Mouse (Mus musculus): Measurements from ENCODE around the gene Mapk3. TPM values are rescaled to one million over a fixed set of nuclear protein-coding genes. Genes with fewer than 3 reads are reported as not detected.

Mapk3 gene
- polyA plus RNA-seq, 1 experiment from 2014 or later: 50.3 TPM

DNA sequence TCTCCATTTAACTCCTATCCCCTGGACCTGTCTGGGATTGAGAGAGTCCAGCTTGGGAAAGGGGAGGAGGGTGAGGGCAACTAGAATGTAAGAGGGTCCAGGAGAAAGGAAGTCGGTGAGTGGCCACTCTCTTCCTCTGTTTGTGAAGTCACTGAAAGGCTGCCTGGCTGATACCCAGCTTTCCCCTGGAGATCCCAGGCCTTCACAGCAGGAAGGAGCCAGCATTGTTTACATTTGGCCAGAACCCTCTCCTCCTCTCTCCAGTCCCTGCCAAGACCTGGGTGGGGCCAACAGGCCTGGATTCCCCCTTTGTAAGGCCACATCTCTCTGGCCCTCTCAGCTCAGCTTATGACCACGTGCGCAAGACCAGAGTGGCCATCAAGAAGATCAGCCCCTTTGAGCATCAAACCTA is 996 bp downstream of the Mapk3 start:
- no peaks in the 10 kb centered on the region for H3K27me3 ChIP-seq
- peaks cover 29% of the 10 kb centered on the region for H3K36me3 ChIP-seq
- ATAC-seq (ENCODE audit: low FRiP score, low read depth): 0 out of 2 replicates have a peak, but pooled peaks have one; percentile 13
- WGBS: 27% methylated on average over 3 of the region's 3 CpGs
- peak overlapping the region; percentile 93 for H3K4me2 ChIP-seq (replicated peaks)
- peak overlapping the region; percentile 85 for H3K9ac ChIP-seq
- peaks cover 36% of the 10 kb centered on the region for H3K4me1 ChIP-seq
- peak overlapping the region; percentile 69 for H3K27ac ChIP-seq
- H3K9me3 ChIP-seq: no peaks in the 10 kb centered on the region
- H3K4me3 ChIP-seq: peak overlapping the region; percentile 82

DNA sequence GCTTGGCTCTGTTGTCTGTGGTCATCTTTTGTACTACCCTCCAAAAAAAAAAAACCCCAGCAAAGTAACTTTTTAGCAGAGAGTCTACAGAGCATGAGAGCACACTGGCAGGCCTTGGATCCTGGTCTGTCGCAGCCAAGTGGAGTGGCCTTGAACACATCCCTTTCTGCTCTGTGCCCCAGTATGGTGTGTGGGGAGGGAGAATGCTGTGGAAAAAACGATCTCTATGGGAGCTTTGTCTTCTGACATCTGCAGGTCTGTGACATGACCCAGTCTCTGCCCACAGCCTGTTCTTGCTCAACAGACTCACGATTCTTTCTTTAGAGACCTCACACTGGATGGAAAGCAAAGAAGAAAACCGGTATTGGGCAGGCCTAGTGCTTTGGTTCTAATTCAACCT is 1.6 kb downstream of the Mapk3 start:
- 76% methylated on average over 4 of the region's 4 CpGs for WGBS
- Histone ChIP-seq H3K9ac (peak overlapping the region; percentile 85), H3K27me3 (no peaks in the 10 kb centered on the region), H3K36me3 (peaks cover 35% of the 10 kb centered on the region), H3K9me3 (no peaks in the 10 kb centered on the region), H3K4me1 (peaks cover 36% of the 10 kb centered on the region), H3K27ac (peak overlapping the region; percentile 69), H3K4me3 (peak overlapping the region; percentile 82), H3K4me2 (replicated peaks) (peak overlapping the region; percentile 93)
- no peak for ATAC-seq (ENCODE audit: low FRiP score, low read depth)

DNA sequence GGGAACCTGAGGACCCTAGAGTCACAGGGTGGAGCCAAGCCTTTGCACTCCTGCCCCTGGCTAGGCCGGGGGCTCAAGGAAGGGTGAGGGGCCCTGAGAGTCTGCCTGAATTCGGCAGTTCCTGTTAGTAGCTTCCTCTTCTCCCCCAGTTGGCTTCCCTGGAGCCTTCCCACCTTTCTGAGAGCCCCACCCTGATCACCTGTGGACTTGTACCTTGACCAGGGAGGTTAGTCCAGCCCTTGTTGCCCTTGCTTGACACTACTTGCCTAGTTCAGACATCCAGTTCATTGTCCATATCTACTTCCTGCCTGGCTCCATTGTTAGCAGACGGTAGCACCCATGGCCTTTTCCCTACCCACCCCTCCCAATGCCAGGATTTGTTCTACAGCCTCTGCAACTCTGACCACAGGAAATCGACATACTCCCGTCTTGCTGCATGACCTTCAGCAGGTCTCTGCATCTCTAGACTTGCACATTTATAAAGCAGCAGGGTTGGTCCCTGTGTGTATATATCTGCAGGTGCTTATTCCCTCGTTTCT is 2.2 kb downstream of the Mapk3 start:
- H3K4me3 ChIP-seq: no peak overlapping the region
- peak overlapping the region; percentile 69; the same call in 1 of the 2 replicates for H3K27ac ChIP-seq
- H3K9me3 ChIP-seq: no peaks in the 10 kb centered on the region
- 83% methylated on average over 6 of the region's 6 CpGs for WGBS
- ATAC-seq (ENCODE audit: low FRiP score, low read depth): no peak
- H3K27me3 ChIP-seq: no peaks in the 10 kb centered on the region
- peaks cover 36% of the 10 kb centered on the region for H3K4me1 ChIP-seq
- peak overlapping the region; percentile 93 for H3K4me2 ChIP-seq (replicated peaks)
- peaks cover 41% of the 10 kb centered on the region for H3K36me3 ChIP-seq
- no peak overlapping the region for H3K9ac ChIP-seq

DNA sequence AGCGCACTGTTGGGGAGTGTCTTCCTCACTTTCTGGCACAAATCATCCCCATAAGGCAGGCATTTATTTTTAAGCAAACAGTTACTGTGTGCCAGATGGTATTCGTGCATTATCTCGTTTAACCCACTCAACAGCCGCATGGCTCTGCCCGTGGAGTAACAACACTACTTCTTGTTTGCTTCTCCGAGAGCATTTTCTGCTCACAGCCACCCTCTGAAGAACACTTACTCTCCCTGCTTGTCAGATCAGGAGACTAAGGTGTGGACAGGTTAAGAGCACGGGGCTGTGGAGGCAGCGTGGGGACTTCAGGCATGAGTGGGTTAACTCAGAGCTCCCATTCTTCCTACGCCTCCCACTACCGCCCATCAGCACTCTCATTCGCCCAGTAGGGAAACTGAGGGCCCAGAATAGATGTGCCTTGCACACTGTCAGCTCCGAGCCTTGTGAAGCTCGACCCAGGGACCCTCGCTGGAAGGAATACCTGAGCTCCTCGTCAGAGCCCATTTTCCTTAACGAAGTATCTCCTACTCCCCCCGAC is 3.1 kb downstream of the Mapk3 start:
- H3K9ac ChIP-seq: 0 out of 2 replicates have a peak overlapping the region, but pooled peaks have one; percentile 35
- no peak overlapping the region for H3K4me3 ChIP-seq
- peaks cover 36% of the 10 kb centered on the region for H3K4me1 ChIP-seq
- H3K36me3 ChIP-seq: peaks cover 51% of the 10 kb centered on the region
- no peaks in the 10 kb centered on the region for H3K27me3 ChIP-seq
- H3K9me3 ChIP-seq: no peaks in the 10 kb centered on the region
- 0 out of 2 replicates have a peak overlapping the region, but pooled peaks have one; percentile 3 for H3K4me2 ChIP-seq (replicated peaks)
- WGBS: 65% methylated on average over 17 of the region's 17 CpGs
- H3K27ac ChIP-seq: 0 out of 2 replicates have a peak overlapping the region, but pooled peaks have one; percentile 48
- ATAC-seq (ENCODE audit: low FRiP score, low read depth): no peak

DNA sequence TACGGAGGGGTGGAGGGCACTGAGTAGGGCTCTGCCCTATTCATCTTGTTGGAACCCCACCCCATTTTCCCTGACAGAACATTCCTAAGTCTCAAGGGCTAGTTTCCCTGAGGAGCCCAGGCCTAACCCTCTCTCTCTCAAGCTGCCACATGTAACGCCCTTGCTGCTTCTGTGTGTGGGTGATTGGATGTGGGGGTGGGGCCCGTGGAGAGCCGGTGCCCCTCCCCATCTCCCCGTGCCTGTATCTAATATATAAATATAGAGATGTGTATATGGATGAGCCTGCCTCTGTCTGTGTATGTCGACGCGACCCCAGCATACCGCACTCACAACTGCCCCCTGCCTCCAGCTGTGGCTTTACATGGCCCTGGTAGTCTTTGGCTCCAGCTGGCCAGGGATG is 6.1 kb downstream of the Mapk3 start:
- H3K9ac ChIP-seq: peak overlapping the region; percentile 13; the same call in 1 of the 2 replicates
- no peaks in the 10 kb centered on the region for H3K9me3 ChIP-seq
- H3K4me2 ChIP-seq (replicated peaks): no peak overlapping the region
- no peak overlapping the region for H3K27ac ChIP-seq
- peaks cover 20% of the 10 kb centered on the region for H3K4me1 ChIP-seq
- no peak overlapping the region for H3K4me3 ChIP-seq
- 89% methylated on average over 9 of the region's 9 CpGs for WGBS
- no peaks in the 10 kb centered on the region for H3K27me3 ChIP-seq
- no peak for ATAC-seq (ENCODE audit: low FRiP score, low read depth)
- peaks cover 78% of the 10 kb centered on the region for H3K36me3 ChIP-seq

DNA sequence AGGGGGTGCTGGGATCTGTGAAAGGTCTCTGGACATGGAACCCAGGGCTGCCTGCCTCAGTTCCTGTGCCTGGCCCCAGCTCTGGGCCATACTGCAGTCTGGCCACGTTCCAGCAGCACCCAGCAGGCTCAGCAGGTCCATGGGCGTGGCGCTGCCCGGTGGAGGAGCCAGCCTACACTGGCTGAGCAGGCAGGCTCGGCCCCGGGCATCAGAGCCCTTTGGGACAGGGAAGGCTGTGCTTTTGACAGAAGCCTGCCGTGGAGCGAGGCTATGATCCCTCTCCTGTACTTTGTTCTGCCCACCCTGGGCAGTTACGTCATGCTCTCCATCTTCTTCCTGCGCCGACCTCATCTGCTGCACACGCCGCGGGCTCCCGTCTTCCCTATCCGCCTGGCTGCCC is 6.8 kb downstream of the Mapk3 start, which contains the start of gene Gdpd3:
Gene Gdpd3, plus strand, starts transcription at position 134 of the 400 bp plus-strand sequence.
- H3K4me1 ChIP-seq: peaks cover 13% of the 10 kb centered on the region
- H3K4me2 ChIP-seq (replicated peaks): no peak within 1 kb of the TSS
- no peak for ATAC-seq (ENCODE audit: low FRiP score, low read depth)
- H3K9ac ChIP-seq: peak within 1 kb of the TSS; percentile 13; the same call in 1 of the 2 replicates
- H3K27me3 ChIP-seq: no peaks in the 10 kb centered on the region
- H3K27ac ChIP-seq: no peak within 1 kb of the TSS
- WGBS: 93% methylated on average over 16 of the region's 16 CpGs
- no peak within 1 kb of the TSS for H3K4me3 ChIP-seq
- peaks cover 85% of the 10 kb centered on the region for H3K36me3 ChIP-seq
- H3K9me3 ChIP-seq: no peaks in the 10 kb centered on the region

DNA sequence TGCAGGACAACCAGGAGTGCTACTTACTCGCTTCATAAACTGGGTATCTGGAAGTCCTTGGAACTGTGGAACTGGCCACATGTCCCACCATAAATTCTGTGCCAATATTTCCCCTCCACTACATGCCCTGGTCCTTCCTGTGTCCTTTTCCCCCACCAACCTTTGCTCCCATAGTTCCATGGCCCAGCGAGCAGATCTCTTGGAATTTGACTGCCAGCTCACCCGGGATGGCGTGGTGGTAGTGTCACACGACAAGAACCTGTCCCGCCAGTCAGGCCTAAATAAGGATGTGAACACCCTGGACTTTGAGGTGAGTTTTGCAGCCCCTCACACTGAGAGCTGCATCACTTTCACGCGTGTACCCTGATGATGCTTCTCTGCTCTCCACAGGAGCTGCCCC is 7.6 kb downstream of the Mapk3 start:
- ATAC-seq (ENCODE audit: low FRiP score, low read depth): no peak
- no peaks in the 10 kb centered on the region for H3K27me3 ChIP-seq
- no peaks in the 10 kb centered on the region for H3K9me3 ChIP-seq
- H3K27ac ChIP-seq: no peak overlapping the region
- H3K4me3 ChIP-seq: no peak overlapping the region
- peaks cover 9% of the 10 kb centered on the region; the same call in 1 of the 2 replicates for H3K4me1 ChIP-seq
- 95% methylated on average over 8 of the region's 8 CpGs for WGBS
- peaks cover 89% of the 10 kb centered on the region for H3K36me3 ChIP-seq
- no peak overlapping the region for H3K9ac ChIP-seq
- no peak overlapping the region for H3K4me2 ChIP-seq (replicated peaks)

DNA sequence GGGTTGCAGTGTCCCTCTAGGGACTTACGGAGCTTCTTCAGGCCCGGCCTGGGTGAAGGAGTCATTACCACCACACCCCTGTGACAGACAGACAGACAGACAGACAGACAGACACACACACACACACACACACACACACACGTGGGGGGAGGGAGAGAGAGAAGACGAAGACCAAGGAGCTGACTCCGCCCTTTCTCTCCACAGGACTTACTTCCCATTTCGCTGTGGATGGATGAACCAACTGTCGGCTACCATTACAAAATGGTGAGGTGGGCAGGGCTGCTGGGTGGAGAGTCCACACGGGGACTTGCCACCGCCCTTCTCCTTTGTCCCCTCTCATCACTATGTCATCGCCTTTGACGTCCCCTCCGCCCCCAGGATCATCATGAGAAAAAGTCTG is 11.4 kb downstream of the Mapk3 start:
- Histone ChIP-seq H3K9ac (no peak overlapping the region), H3K27me3 (no peaks in the 10 kb centered on the region), H3K4me2 (replicated peaks) (no peak overlapping the region), H3K4me1 (peaks cover 6% of the 10 kb centered on the region), H3K36me3 (peaks cover 68% of the 10 kb centered on the region), H3K4me3 (no peak overlapping the region), H3K27ac (no peak overlapping the region), H3K9me3 (no peaks in the 10 kb centered on the region)
- no peak for ATAC-seq (ENCODE audit: low FRiP score, low read depth)
- WGBS: 87% methylated on average over 12 of the region's 12 CpGs

DNA sequence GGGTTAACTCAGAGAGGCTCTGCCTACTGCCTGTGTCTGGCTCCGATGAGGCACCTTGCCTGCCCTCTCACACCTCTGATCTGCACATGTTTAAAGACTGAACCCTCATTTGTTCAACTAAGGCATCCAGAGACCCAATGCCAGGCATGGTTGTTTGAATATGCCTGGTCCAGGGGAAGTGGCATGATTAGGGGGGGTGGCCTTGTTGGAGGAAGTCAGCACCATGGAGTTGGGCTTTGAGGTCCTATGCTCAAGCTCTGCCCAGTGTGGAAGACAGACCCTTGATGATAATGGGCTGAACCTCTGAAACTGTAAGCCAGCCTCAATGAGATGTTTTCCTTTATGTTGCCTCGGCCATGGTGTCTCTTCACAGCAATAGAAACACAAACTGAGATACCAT is 13.9 kb downstream of the Mapk3 start:
- Histone ChIP-seq H3K9me3 (no peaks in the 10 kb centered on the region), H3K36me3 (peaks cover 45% of the 10 kb centered on the region), H3K4me3 (no peak overlapping the region), H3K4me1 (peaks cover 26% of the 10 kb centered on the region), H3K4me2 (replicated peaks) (no peak overlapping the region), H3K9ac (no peak overlapping the region), H3K27me3 (no peaks in the 10 kb centered on the region), H3K27ac (no peak overlapping the region)
- 78% methylated on average over 2 of the region's 2 CpGs for WGBS
- ATAC-seq (ENCODE audit: low FRiP score, low read depth): no peak

DNA sequence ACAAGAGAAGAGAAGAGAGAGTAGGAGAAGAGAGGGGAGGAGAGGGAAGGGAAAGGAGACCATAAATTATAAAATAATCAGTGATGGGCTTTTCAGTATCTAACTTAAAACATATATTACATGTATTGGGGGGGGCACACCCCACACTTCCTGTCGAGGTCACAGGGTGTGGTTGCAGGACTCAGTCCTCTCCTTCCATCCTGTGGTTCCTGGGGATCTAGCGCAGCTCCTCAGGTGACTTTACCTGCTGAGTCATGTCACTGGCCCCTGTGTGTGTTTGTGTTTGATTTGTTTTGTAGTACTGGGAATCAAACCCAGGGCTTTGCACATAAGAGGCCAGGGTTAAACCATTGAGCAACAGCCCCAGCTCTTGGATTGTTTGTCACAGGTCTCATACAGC is 15.1 kb downstream of the Mapk3 start:
- peaks cover 44% of the 10 kb centered on the region for H3K36me3 ChIP-seq
- no peak overlapping the region for H3K27ac ChIP-seq
- H3K4me2 ChIP-seq (replicated peaks): no peak overlapping the region
- H3K4me1 ChIP-seq: peaks cover 26% of the 10 kb centered on the region
- no peaks in the 10 kb centered on the region for H3K27me3 ChIP-seq
- H3K4me3 ChIP-seq: no peak overlapping the region
- WGBS: 74% methylated on average over 2 of the region's 2 CpGs
- ATAC-seq (ENCODE audit: low FRiP score, low read depth): no peak
- H3K9me3 ChIP-seq: no peaks in the 10 kb centered on the region
- H3K9ac ChIP-seq: no peak overlapping the region

DNA sequence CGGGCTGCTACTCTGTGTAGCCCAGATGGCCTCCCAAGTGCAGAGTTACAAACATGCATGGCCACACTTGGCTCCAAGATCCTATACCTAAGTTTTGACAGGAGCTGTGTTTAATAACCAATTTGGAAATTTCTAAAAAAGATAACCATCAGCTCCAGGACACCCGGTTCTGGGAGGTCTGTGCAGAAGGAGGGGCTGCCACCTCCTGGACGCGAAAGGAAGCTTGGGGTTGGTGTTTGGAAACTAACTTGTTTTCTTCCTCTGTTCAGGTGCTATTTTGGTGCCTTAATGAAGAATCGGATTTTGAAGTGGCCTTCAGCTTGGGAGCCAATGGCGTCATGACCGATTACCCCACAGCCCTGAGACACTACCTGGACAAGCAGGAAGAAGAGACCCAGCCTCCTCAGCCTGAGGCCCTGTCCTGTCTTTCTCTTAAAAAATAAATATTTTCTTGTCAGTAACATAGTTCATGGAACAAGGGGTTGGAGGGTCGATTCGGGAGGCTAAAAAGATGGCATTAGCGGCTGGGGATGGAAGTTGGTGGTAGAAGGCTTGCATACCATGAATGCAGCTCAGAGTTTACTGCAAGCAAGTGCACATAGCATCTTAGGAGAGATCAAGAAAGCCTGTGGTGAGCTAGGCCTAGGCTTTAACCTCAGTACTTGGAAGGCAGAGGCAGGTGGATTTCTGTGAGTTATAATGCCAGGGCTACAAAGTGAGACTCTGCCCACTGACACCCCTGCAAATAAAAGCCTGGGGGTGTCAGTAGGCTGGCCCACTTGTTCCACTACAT is 16.0 kb downstream of the Mapk3 start:
- peak overlapping the region; percentile 86; the same call in 1 of the 2 replicates for H3K27ac ChIP-seq

DNA sequence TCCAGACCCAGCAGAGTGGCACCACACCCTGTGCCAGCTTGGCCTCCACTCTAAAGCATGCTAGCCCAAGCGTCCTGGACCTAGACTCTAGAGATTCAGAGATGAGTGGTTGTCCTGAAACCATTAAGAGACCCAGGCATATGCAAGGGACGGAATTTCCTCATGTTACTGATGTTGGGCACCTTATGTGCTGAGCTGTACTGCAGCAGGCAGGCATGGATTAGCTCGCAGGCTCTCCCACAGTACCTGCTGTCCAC is 16.5 kb downstream of the Mapk3 start:
- Histone ChIP-seq H3K9me3 (no peaks in the 10 kb centered on the region), H3K9ac (peak overlapping the region; percentile 90; the same call in 1 of the 2 replicates), H3K27me3 (no peaks in the 10 kb centered on the region), H3K4me3 (peak overlapping the region; percentile 81; the same call in 1 of the 2 replicates), H3K27ac (peak overlapping the region; percentile 86; the same call in 1 of the 2 replicates), H3K36me3 (peaks cover 29% of the 10 kb centered on the region), H3K4me1 (peaks cover 39% of the 10 kb centered on the region), H3K4me2 (replicated peaks) (peak overlapping the region; percentile 94)
- no peak for ATAC-seq (ENCODE audit: low FRiP score, low read depth)
- WGBS: 46% methylated on average over 3 of the region's 3 CpGs

More for the DNA sequence above, 16.0 kb downstream of the Mapk3 start:
- Histone ChIP-seq H3K4me3 (peak overlapping the region; percentile 81; the same call in 1 of the 2 replicates), H3K4me2 (replicated peaks) (peak overlapping the region; percentile 94), H3K4me1 (peaks cover 36% of the 10 kb centered on the region), H3K9ac (0 out of 2 replicates have a peak overlapping the region, but pooled peaks have one; percentile 90), H3K36me3 (peaks cover 34% of the 10 kb centered on the region), H3K9me3 (no peaks in the 10 kb centered on the region), H3K27me3 (no peaks in the 10 kb centered on the region)
- WGBS: 78% methylated on average over 10 of the region's 10 CpGs
- ATAC-seq (ENCODE audit: low FRiP score, low read depth): no peak
